Mouse (Mus musculus) gastrocnemius, postnatal 10 days (tissue): ENCODE measurements around the gene Flt3. TPM values are rescaled to one million over a fixed set of nuclear protein-coding genes. Genes with fewer than 3 reads are reported as not detected.

Source experiments
- microRNA-seq, 2 experiments: library from miRNA; unstranded; fragments of <30 nt; microRNA quantifications; one replicate each; pipeline ENCODE4 v1.2.0; 2021
- total RNA-seq, 2 experiments: library from RNA; stranded (reverse); gene quantifications; 2 replicates each; pipeline ENCODE4 v1.2.3; 2021

The Flt3 gene
- total RNA-seq, 2 experiments from 2014 or later: 0.16 TPM; not detected in 1

Small RNA genes lying within 50 kb of the gene (microRNA-seq; reads per million reads assigned to microRNA genes)
- gene Mir7k: 0 reads per million in 2 experiments

Other genes with a start within 250 kb of the Flt3 start
- not detected for gene Gsx1, start 211.8 kb downstream of the Flt3 start, total RNA-seq
- not detected for gene Pdx1, start 130.5 kb downstream of the Flt3 start, total RNA-seq
- gene Cdx2, start 93.2 kb downstream of the Flt3 start, total RNA-seq: not detected
- gene Urad, start 78.0 kb downstream of the Flt3 start, total RNA-seq: not detected
- 10 to 100 TPM; 35.7 to 48.3 TPM for gene Pan3, start 29.7 kb upstream of the Flt3 start, total RNA-seq